Mouse (Mus musculus) natural killer cell, adult 2 months (primary cell): ENCODE data around the gene Soat1.
A peak's percentile ranks its signal among the peaks of the same experiment; 100 is the strongest.
"Not testable (repeated sequence)": the region's sequence is repeated elsewhere in the genome, so short reads cannot be mapped to it uniquely, and the experiment has no call there.

Source experiments
- DNase-seq, 2 experiments: peaks; one replicate each; pipeline ENCODE4 v3.0.0; 2022; ENCODE audit warnings: low spot score in 2 of 2

The Soat1 gene

DNA sequence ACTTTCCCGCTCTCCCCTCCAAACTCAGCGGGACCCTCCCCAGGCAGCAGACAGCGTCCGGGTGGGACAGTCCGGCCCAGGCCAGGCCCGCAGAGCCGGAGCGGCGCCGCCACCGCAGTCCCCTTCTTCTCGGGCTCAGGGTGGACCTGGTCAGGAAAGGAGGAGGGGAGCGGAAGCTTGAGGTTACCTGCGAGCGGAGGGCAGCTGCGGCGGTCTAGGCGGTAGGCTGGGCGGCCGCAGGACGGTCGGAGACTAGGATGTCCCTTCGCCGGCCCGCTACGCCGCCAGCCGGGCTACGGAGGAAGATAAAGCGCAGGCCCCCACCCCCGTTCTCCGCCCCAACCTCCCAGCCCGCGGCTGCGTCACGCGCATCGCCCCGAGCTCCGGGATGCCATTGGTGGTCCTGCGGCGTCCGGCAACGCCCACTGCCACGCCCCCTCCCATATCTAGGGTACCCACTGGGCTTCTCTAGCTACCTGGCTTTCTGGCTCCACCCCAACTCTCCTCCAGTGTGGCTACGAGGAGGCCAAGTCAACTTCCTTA lies at the start of gene Soat1:
Gene Soat1 (minus strand): TSS at position 371 of the 543 bp plus-strand sequence.
- DNase-seq = peak; percentile 73 to 84

DNA sequence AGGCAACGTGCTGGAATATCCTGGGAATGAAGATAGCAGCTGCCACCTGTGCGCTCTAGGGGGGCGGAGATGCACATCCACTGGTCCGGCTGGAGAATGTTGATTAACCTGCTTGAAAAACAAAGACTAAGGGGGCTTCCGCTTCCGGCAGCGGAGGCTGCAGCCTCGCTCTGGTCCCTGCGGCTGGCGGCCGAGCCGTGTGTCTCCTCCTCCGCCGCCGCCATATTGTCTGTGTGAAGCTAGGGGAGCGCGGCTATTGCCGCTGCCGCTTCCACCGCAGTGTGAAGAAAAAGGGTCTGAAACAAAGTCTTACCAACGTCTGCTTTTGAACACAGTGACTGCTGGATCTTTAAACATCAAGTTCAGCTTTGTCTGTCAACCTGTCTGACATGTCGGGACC lies 49.7 kb upstream of the Soat1 start, which contains the start of gene Gm10031:
Gene Gm10031 (plus strand): TSS at position 171 of the 400 bp plus-strand sequence.
- not testable (repeated sequence) for DNase-seq

DNA sequence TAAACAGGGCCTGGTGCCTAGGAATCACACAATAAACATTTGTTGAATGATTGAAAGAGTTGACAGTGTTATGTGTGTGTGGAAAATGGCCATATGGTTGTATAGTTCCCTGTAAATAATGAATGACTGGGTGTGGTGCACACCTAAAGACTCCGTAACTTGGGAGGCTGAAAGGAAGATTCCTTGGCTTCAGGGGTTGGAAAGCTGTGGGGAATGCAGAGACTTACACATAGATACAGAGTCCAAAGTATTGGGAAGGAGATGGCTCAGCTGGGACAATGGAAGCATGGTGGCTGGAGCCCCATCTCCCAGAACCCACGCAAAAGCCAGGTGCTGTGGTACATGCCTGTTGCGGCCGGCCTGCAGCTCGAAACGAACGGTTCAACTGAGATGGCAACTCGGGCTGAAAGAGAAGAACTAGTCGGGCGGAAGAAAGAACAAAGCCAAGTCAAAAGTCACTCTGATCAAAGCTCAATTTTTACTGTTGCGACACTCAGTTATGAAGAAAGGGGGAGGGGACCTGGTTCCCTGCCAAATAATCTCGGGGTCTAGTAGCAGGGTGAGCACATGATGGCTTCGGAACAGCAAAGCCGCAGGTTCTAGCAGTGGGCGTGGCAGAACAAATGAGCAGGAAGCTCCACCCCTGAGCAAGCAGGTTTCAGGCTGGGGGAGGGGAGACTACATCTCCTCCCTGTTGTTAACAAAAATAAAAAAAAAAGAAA lies 47.8 kb upstream of the Soat1 start:
- peak in 1 of 2 experiments; percentile 49 for DNase-seq

DNA sequence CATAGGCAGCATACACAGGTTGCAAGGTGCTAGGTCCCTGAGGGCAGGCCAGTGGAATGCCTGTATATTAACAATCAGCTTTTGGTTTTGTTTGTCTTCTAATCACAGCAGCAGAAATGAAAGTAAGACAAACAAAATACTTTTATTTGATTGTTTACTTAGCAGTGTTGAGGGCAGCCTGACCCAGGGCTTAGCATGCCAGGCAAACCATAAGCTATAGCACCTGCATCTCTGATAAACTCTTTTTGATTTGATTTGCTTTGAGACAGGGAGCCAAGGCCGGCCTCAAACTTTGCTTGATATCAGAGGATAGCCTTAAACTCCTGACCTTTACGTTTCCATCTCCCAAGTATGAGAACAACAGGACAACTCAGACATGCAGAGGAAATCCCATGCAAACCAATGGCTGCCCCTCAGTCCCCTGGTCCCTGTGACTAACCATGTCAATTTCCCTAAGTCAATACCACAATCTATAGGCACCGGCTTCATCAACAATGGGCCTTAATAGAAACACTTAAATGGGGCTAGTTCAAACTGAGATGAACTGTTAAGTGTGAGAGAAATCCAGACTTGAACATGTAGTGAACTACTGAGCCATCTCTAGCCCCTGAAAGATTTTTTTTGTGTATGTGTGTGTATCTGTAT lies 46.1 kb upstream of the Soat1 start:
- no peak for DNase-seq

DNA sequence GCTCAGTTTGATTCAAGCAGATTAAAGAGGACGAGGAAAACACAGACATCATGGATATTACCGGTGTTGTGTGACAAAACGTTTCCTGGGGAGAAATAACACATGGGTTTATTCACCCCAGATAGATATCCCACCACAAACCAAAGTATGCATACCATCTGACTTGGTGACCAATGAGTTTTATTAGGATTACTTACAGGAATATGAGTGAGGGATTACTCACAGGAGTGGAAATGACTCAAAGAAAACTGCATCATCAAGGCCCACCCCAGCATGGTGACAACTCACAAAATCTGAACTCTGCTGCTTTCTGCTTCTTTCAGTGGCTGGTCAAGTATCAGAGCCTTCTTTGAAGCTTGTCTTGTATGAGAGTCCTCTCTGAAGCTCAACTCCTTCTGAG lies 33.6 kb upstream of the Soat1 start:
- no peak for DNase-seq

DNA sequence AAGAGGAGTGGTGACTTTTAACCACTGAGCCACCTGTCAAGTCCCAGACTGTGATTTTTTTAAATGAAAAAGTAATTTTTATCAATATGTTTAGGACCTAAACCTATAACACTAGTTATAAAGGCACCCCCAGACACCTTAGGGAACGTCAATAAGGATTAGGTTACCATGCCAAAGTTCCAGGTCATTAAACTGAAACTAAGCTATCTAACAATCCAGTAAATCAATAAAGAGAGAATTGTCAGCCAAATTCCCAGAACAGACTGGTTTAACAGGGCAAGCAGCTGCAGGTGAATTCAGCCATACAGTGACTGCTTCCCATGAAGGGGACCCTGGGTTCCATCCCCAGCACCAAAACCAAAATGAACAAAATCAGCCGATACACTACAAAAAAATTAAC lies 31.8 kb upstream of the Soat1 start:
- DNase-seq = no peak

DNA sequence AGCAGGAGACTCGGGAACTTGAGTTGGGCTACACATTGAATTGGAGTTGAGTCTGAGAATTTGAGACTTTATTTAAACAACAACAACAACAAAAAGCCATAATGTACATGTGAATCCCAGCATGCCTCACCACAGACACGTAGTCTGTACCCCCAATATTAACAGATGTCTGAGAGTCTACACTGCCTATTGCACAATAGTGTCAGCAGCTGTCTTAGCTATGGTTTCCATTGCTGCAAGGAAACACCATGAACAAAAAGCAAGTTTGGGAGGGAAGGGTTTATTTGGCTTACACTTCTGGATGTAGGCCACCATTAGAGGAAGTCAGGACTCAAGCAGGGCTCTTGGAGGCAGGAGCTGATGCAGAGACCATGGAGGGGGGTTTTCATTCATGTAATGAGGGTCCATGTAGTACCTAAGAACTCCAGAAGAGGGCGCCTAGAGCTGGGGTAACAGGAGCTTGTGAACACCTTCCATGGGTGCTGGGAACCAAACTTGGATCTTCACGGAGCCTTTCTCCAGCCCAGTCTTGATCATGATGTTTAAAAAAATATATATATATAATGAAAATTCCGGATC lies 30.9 kb upstream of the Soat1 start:
- peak in 1 of 2 experiments; percentile 6 for DNase-seq

DNA sequence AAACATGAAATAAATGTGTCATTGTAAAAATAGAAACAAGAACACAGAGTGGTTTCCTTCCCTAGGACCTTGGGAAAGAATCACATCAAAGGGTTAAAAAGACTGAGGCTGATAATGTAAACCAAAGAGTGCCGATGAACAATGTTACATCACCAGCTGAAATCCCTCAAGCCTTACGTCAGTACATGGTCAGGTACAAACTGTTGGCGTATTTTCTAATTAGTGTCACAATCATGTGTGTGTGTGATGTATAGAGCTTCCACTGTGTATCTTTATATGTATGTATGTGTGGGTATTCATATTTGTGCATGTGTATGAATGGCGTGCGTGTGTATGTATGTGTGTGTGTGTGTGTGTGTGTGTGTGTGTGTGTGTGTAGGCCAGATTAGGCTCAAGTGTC lies 22.8 kb upstream of the Soat1 start:
- no peak for DNase-seq

DNA sequence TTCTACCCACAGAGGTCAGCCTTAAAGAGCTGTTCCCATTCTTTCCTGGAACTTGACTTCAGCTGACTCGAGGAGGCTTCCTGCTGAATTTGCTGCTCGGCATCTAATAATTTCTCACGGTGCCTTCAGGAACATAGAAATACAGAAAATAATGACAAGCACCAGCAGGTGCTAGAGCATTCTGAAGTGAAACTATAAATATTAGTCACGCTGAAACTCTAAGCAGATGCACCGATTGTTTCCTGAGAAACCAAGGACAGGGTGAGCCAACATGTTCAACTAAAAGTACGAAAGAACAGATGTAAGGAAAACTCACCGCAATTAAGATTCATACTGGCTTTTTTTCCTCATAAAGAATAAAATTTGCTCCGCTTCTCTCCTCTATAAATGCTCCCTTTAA lies 20.9 kb upstream of the Soat1 start:
- DNase-seq = no peak

DNA sequence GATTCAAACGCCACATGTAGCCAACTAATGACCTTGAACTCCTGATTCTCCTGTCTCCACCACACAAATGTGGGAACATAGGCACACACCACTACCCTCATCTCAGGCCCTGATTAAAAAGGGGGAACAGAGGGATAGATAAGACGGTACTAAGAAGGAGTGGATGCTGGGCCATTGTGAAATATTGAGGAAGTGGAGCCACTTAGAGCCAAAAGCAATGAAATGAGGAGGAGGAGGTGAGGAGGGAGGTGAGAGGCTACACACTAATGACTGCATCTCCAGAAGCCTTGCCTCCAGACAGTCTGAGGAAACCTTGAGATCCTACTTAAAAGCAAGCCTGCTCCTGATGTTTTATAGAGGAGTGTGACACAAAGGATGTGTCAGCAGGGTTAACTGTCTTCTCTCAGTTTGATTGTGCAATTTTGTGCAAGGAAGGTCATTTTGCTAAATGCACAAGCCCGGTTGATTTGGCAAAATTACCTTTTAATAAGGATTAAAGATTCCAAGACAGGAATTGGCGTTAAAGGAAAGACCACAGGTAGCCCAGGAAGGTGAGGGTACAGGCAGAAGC lies 17.2 kb upstream of the Soat1 start:
- no peak for DNase-seq

DNA sequence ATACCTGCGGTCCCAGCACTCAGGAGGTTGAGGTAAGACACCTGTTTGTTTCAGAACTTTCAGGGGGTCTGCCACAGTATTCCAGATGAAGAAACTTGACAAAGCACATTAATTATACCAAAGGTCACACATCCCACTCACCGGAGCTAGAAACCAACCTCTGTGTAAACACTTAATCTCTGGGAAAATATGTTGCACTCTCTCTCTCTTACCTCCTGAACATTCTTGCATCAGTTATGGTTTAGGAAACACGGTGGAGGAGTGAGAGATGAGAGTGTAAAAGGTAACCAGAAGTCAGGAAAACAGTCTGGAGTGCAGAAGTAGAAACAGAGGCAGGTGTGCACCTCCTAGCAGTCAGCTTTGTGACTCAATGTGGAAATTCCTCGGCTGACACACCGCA lies 13.9 kb upstream of the Soat1 start:
- no peak for DNase-seq

DNA sequence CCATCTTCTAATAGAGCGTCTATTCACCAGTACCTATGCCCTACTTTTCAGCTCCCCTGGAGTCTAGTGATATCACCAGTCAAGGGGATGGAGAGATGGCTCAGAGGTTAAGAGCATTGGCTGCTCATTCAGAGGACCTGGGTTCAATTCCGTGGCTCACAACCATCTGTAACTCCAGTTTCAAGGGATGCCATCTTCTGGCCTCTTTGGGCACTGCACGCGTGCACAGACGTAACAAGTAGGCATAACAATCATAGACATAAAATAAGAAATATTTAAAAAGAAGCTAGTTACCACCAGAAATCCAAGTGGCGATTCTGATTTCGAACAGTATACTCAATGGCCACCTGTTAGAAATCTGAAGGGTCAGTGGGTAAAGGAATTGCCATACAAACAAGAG lies 13.4 kb upstream of the Soat1 start:
- no peak for DNase-seq

DNA sequence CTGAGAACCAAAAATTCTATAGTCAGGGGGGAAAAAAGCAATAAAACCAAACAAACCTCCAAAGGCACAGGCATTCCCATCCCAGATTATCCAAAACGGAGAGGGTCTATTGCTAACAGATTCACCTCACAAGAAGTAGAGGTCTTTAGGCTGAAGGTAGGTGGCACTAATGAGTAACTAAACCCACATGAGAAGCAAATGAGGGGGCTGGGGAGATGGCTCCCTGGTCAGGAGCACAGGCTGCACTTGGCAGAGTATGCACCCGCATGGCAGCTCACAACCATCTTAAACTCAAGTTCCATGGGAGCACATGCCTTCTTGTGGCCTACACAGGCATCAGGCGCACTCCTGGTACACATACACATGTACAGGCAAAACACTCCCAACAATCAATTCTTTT lies 7.7 kb upstream of the Soat1 start:
- no peak for DNase-seq

DNA sequence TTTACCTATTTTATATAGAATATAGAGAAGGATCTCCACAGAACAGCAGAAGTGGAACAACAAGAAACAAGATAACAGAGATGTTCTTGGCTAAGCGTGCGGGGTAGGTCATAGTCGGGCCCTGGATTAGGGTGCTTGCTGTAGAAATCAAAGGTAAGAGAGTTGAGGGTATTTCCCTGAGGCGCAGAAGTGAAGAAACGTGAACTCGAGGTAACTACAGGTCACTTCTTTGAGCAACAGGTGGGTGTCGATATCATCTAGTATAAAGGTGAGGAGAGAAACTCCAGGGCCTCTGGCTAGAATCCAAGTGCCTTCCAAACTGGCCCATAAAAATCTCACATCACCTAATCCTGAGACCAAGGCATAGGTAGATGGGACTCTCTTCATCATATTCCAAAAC lies 2.4 kb upstream of the Soat1 start:
- no peak for DNase-seq

DNA sequence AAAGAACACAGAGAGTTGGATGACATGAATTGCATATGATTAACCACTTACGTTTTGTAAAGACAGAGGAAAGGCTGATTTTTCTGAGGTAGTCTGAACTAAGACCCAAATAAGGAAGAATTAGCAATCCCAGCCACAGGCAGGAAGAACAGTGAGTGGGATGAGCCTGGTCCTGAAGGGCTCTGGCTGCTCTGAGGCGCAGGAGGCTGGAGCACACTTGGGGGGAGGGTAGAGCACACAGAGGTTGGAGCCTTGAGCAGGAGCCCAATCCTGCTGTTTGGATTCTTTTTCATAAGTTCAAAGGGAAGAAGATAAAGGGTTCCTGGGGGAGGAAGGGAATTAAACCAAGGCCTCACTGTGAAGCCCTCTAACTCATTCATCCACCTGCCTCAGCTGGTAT lies 1.9 kb upstream of the Soat1 start:
- no peak for DNase-seq

DNA sequence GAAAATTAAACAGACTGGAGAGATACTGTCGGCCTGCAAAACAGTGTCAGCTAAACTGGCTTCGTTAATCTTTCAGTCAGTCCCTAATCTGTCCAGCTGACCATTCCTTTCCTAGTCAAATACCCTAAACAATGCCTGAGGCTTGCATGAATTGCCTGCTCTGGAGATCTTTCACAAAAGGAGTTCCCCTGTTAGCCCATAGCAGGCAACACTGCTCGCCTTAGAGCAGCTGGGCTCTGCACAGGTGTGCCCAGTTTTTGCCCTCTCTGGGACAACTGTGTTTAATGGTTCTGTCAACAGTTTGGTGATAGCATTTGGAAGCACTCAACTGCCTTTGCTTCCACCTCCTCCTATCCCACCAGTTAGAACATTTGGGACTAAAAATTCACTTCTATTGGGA lies 723 bp upstream of the Soat1 start:
- no peak for DNase-seq

DNA sequence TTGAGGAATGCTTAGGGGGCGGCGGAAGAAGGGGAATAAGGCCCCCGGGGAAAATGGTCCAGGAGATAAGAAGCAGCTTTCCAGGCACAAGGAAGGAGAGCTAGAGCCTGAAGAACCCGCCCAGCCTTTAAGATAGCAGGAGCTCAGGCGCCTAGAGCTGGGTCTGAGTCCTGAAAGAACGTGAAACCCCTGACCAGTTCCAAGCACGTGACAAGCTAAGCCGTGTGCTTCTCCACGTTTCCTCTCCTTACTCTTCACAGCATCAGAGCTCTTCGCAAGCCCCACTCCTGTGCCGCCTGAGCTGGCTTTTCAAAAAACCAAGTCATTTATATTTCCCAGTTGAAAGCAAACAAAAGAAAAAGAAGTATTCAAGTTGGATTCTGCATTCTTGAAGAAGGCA lies 1.1 kb downstream of the Soat1 start:
- DNase-seq = peak in 1 of 2 experiments; percentile 2

DNA sequence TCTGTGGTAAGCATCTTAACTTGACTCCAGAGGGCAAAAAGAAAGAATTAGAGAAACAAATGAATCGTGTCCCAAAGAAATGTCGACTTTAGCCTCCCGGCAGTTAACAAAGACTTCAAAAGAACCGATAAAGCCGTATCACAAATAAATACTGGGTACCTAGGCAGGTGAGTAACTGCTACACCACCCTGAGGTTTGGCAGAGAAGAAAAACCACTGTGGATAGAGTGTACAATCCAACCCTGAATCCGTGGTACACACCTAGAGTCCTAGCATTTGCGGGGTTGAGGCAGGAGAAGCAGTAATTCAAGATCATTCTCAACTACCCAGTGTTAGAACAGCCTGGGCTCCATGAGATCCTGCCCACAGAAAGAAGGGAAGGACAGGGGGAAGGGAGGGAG lies 2.2 kb downstream of the Soat1 start:
- DNase-seq = no peak

DNA sequence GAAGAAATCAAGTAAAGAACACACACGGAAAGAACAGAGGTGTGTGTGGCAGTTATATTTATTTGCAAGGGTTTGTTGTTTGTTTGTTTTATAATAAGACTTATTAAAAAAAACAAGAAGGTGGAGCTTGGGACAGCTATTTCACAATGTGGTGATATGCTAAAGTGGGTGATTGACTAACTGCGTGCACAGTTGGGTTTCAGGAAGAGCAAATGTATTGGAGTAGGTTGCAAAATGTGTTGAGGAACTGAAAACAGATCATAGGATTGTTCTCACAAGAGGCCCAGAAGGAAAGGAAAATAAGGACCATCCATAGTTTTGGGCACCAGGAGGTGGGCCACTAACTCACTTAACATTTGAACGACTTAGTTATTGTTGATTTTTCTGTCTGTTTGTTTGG lies 3.1 kb downstream of the Soat1 start:
- no peak for DNase-seq

DNA sequence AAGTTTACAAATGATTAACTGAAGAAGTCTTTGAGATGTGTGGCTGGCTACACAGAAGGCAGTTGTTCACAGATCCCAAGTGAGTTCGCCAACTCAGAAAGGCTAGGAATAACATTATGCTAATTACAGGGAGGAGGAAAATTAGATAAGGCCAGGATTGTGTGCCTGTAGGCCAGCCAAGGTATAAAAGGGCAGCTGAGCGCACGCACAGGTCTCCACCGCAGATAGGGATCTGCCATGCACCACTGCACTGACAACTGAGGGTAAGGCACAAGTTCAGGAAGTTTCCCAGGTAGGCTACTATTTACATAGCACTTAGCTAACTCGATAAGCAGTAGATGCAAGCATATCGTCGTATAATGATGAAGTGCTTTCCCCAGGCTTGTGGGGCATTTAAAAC lies 3.6 kb downstream of the Soat1 start:
- no peak for DNase-seq

DNA sequence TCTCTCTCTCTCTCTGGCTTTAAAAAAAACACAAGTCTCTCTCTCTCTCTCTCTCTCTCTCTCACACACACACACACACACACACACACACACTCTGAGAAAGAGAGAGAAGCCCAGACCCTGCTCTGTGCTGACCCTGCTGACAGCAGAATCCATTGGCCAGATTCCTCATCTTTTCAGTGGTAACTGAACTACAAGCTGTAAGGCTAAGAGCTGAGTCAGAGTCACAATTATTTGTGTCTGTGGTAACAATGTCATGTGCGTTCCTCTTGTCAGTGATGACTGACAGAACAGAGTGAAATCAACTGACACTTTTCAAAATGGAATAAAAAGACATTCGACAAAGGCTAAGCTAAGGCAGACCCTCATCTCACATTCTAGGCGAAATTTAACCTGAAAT lies 5.6 kb downstream of the Soat1 start:
- no peak for DNase-seq

DNA sequence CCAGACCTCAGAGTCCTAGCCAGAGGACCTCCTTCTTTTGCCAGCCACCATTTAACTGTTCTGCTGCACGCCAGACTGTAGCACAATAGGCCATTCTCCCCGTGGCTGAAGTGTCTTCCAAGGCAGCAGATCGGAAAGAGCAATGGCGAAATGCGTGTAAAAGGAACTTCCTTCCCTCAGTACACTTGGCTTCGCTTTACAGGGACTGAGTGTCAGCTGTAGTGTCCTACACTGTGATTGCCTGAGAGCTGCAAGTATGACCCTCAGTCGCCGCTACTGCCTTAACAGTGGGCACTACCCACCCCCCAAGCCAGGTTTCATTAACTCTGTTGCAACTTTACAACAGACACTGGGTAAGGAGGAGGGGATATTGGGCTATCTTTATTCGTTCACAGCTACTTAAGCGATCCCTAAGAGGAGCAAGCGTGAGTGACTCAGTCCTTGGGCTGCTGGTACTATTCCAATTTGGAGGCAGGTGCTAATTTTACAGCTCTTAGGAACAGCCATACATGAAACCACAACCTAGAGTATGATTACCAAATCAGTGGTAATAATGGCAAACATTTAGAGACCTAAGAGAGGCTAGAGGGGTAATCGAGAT lies 6.4 kb downstream of the Soat1 start:
- no peak for DNase-seq
